Mouse (Mus musculus) layer of hippocampus, postnatal 36 days (tissue): ENCODE data around the gene Gdpd5. TPM values are rescaled to one million over a fixed set of nuclear protein-coding genes. Genes with fewer than 3 reads are reported as not detected.
A peak's percentile ranks its signal among the peaks of the same experiment; 100 is the strongest.
"Not testable (repeated sequence)": the region's sequence is repeated elsewhere in the genome, so short reads cannot be mapped to it uniquely, and the experiment has no call there.

Experiments used
- DNase-seq, 2 experiments: peaks; one replicate each; pipeline ENCODE4 v3.0.0; 2022
- total RNA-seq, 2 experiments: library from RNA; stranded (reverse); gene quantifications; 2 replicates each; pipeline ENCODE4 v1.2.3; 2021

The Gdpd5 gene
- total RNA-seq, 2 experiments from 2014 or later, result 19.1 to 19.9 TPM

- DNase-seq, result no peak
Measured at GRCm38 (mm10) chr7:99366716-99367115, 14.5 kb upstream of the Gdpd5 start.

GRCm38 (mm10) chr7:99374325-99374724 lies 6.9 kb upstream of the Gdpd5 start:
- DNase-seq, result not testable (repeated sequence)

GRCm38 (mm10) chr7:99375455-99375854 lies 5.8 kb upstream of the Gdpd5 start:
- peak; percentile 66 to 76 for DNase-seq

GRCm38 (mm10) chr7:99378870-99379269 lies 2.3 kb upstream of the Gdpd5 start:
- DNase-seq, result no peak

- DNase-seq, result peak in 1 of 2 experiments; percentile 22
Measured at GRCm38 (mm10) chr7:99380491-99381213, 562 bp upstream of the Gdpd5 start.

GRCm38 (mm10) chr7:99382088-99383000 lies 1.1 kb downstream of the Gdpd5 start:
- no peak for DNase-seq

GRCm38 (mm10) chr7:99383246-99383645 lies 2.0 kb downstream of the Gdpd5 start:
- DNase-seq, result no peak

- no peak for DNase-seq
Measured at GRCm38 (mm10) chr7:99384101-99384611, 2.9 kb downstream of the Gdpd5 start.

- DNase-seq, result no peak
Measured at GRCm38 (mm10) chr7:99386030-99386429, 4.8 kb downstream of the Gdpd5 start.

GRCm38 (mm10) chr7:99386811-99387210 lies 5.6 kb downstream of the Gdpd5 start:
- no peak for DNase-seq

GRCm38 (mm10) chr7:99387356-99387755 lies 6.1 kb downstream of the Gdpd5 start:
- no peak for DNase-seq

GRCm38 (mm10) chr7:99390559-99390958 lies 9.3 kb downstream of the Gdpd5 start:
- no peak for DNase-seq

GRCm38 (mm10) chr7:99392696-99393095 lies 11.5 kb downstream of the Gdpd5 start:
- no peak for DNase-seq

GRCm38 (mm10) chr7:99393711-99394325 lies 12.6 kb downstream of the Gdpd5 start:
- DNase-seq, result no peak

GRCm38 (mm10) chr7:99395385-99395784 lies 14.2 kb downstream of the Gdpd5 start:
- DNase-seq, result no peak

GRCm38 (mm10) chr7:99395908-99396616 lies 14.8 kb downstream of the Gdpd5 start:
- no peak for DNase-seq

- DNase-seq, result no peak
Measured at GRCm38 (mm10) chr7:99396994-99397659, 15.9 kb downstream of the Gdpd5 start.

GRCm38 (mm10) chr7:99401373-99401772 lies 20.2 kb downstream of the Gdpd5 start:
- no peak for DNase-seq

GRCm38 (mm10) chr7:99402477-99402876 lies 21.3 kb downstream of the Gdpd5 start:
- no peak for DNase-seq

- DNase-seq, result no peak
Measured at GRCm38 (mm10) chr7:99403254-99403653, 22.0 kb downstream of the Gdpd5 start.

- no peak for DNase-seq
Measured at GRCm38 (mm10) chr7:99404031-99404735, 23.0 kb downstream of the Gdpd5 start.
